Mouse (Mus musculus): ENCODE results near the gene 9530053A07Rik.
"Not testable (repeated sequence)": the region's sequence is repeated elsewhere in the genome, so short reads cannot be mapped to it uniquely, and the experiment has no call there.

The 9530053A07Rik gene

DNA sequence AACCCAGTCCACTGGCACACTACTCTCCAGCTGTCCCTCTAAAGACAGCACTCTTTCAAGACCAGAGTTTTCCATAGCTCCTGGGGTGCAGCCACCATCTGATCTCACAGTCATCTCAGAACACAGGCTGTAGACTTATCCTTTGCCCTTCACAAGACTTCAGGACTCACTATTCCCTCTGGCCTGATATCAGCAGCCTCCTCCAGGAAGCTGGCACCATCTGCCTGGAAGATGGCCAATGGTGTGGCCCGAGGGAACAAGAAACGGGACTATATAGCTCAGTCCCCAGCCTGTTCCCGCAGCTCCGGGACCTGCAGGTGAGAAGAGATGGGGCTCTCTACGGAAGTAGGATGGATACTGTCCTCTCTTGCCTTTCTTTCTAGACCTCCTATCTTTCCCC is at the start of gene 9530053A07Rik:
TSS of gene 9530053A07Rik (plus strand) at position 301 of the 400 bp plus-strand sequence.
- no peak for DNase-seq (ENCODE audit: low read depth)

DNA sequence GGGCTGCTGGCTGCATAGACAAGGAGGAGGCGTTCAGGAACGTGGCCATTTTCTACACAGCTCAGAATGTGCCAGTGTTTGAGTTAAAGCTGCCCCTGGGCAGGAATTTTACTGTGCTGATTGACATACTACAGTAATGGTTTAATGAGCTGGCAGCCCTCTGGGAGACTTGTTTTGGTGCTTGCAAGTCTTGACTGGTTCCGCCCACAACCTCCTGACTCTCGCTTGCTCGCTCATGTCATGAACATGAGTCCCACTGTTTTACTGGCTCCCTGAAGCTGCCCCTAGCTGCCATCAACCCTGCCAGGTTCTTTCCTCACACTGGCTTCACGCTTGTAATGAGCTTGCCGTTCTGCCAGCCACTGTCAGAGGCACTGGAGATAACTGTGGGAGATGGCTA is 45.1 kb upstream of the 9530053A07Rik start:
- no peak for DNase-seq (ENCODE audit: low read depth)

- no peak for DNase-seq (ENCODE audit: low read depth)
Observed at GRCm38 (mm10) chr7:28086236-28086635, 43.0 kb upstream of the 9530053A07Rik start.

GRCm38 (mm10) chr7:28093541-28093940 is 35.7 kb upstream of the 9530053A07Rik start:
- no peak for DNase-seq (ENCODE audit: low read depth)

- no peak for DNase-seq (ENCODE audit: low read depth)
Observed at GRCm38 (mm10) chr7:28099101-28099500, 30.2 kb upstream of the 9530053A07Rik start.

DNA sequence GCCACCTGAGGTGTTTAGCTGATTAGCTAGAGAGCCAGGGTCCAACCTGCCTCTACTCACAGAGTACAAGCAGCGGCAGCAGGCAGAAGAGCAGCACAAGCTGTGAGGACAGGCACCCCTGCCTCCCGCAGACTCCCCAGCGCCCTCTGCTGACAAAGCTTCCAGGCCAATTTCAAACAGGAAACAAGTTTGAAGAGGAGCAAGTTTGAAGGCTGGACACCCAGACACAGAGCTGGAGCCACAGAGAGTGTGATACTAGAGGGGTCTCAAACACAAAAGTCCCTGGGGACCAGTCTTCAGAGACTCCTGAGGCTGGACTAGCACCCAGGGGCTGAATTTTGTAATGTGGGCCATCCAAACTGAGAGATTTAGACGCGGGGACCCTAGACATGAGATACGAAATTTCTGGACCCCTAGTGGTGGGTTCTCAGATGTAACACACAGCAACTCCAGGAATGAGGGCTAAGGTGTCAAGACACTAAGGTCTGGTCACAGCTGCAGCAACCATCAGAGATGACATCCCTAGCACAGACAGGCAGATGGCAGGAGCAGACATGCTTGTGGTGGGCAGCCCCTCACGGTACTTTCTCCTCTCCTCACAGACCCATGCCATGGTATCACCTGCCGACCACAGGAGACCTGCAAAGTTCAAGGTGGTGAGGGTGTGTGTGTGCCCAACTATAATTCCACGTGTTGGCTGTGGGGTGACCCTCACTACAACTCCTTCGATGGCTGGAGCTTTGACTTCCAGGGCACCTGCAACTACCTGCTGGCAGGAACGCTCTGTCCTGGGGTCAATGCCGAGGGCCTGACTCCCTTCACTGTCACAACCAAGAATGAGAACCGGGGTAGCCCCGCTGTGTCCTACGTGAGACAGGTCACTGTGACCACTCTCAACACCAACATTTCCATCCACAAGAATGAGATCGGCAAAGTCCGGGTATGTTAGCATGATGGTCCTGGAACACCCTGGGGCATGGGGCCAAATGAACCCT is 28.4 kb upstream of the 9530053A07Rik start:
- peak; percentile 41 for DNase-seq (ENCODE audit: low read depth)

DNA sequence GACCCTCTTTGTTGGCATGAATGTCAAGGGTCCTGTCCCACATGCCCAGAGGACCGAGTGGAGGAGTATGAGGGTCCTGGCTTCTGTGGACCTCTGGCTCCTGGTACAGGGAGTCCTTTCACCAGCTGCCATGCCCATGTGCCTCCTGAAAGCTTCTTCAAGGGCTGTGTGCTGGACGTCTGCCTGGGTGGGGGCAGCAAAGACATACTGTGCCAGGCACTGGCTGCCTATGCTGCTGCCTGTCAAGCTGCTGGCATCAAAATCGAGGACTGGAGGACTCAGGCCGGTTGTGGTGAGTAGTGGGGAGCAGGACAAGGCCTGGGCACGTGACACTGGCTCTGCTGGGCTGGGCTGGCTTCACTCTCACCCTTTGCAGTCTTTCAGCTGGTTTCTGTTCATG is 26.3 kb upstream of the 9530053A07Rik start:
- not testable (repeated sequence) for DNase-seq (ENCODE audit: low read depth)

DNA sequence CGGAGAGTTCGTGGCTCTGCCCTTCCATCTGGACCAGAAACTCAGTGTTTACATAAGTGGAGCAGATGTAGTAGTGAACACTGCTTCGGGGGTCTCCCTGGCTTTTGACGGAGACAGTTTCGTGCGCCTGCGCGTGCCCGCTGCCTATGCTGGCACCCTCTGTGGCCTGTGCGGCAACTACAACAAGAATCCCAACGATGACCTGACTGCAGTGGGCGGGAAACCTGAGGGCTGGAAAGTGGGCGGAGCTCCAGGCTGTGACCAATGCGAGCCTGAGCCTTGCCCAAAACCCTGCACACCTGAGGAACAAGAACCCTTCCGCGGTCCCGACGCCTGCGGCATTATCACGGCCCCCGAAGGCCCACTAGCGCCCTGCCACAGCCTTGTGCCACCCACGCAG is 24.6 kb upstream of the 9530053A07Rik start:
- no peak for DNase-seq (ENCODE audit: low read depth)

GRCm38 (mm10) chr7:28106241-28106640 is 23.0 kb upstream of the 9530053A07Rik start:
- no peak for DNase-seq (ENCODE audit: low read depth)

GRCm38 (mm10) chr7:28114648-28115047 is 14.6 kb upstream of the 9530053A07Rik start:
- DNase-seq (ENCODE audit: low read depth) = no peak

DNA sequence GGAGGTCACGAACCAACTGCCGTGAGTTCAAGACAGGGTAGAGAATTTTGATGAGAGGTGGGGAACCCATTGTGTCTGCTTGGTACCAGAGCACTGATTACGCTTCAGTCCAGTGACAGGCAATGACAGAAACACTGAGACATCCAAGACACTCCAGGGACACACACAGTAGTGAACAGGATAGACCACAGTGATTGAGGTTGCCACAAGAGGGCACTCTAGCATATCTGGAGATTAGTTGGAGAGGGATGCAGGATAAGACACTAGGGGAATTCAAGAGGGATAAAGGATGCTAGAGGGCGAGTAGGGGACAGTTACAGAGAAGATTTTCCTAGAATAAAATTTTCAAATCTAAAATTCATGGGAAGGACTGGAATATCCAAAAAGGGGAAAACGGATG is 8.3 kb downstream of the 9530053A07Rik start:
- peak; percentile 42 for DNase-seq (ENCODE audit: low read depth)

- peak; percentile 78 for DNase-seq (ENCODE audit: low read depth)
Observed at GRCm38 (mm10) chr7:28148263-28148662, 19.0 kb downstream of the 9530053A07Rik start.

GRCm38 (mm10) chr7:28149841-28150240 is 20.6 kb downstream of the 9530053A07Rik start:
- no peak for DNase-seq (ENCODE audit: low read depth)

GRCm38 (mm10) chr7:28151584-28152221 is 22.4 kb downstream of the 9530053A07Rik start:
- DNase-seq (ENCODE audit: low read depth) = peak; percentile 63

- not testable (repeated sequence) for DNase-seq (ENCODE audit: low read depth)
Observed at GRCm38 (mm10) chr7:28153595-28153994, 24.3 kb downstream of the 9530053A07Rik start.

DNA sequence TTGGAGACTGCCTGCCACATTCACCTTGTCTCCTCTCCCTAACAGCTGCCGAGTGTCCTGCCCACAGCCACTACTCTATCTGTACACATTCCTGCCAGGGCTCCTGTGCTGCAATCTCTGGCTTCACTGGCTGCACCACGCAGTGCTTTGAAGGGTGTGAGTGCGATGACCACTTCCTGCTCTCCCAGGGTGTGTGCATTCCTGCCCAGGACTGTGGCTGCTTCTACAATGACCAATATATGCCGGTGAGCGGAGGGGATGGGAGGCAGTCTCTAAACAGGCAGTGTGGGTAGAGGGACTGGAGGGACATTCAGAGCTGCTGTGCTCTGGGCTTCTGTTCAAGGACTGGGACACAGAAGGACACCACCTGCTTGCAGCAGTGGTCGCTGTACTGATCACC is 30.0 kb downstream of the 9530053A07Rik start:
- DNase-seq (ENCODE audit: low read depth) = no peak

DNA sequence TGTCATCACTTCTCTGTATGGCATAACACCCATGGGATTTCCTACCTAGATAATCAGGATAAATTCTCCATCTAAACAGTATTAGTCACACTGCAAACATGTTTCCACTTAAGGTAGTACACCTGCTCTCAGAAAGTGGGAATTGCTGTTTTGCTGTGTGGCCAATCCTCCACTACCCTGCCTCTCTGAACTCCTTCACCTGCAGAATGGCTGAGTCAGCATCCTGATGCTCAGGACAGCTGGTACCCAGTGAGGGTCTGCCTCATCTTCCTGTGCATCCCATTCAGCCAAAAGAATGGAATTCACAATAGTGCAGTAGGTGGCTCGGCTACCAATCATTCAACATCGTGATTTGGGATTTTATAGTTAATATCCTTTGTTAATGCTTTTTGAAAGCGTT is 30.6 kb downstream of the 9530053A07Rik start:
- DNase-seq (ENCODE audit: low read depth) = no peak

- no peak for DNase-seq (ENCODE audit: low read depth)
Observed at GRCm38 (mm10) chr7:28161163-28161749, 32.0 kb downstream of the 9530053A07Rik start.

DNA sequence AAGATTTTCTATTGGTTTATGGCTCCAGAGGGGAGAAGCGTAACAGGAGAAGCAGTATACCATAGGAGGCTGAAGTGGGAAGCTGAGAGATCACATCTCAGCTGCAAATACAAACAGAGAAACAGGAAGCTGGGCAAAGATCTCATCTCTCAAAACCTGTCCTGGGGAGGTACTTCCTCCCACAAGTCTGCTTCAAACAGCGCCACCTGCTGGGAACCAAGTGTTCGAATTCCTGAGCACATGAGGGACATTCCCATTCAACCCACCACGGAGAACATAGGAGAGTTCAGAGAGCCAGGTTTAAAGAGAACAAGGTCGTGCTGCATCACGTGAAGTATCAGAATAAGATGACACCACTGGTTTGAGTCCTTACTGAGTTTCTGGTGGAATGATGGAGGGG is 36.1 kb downstream of the 9530053A07Rik start:
- peak; percentile 47 for DNase-seq (ENCODE audit: low read depth)

DNA sequence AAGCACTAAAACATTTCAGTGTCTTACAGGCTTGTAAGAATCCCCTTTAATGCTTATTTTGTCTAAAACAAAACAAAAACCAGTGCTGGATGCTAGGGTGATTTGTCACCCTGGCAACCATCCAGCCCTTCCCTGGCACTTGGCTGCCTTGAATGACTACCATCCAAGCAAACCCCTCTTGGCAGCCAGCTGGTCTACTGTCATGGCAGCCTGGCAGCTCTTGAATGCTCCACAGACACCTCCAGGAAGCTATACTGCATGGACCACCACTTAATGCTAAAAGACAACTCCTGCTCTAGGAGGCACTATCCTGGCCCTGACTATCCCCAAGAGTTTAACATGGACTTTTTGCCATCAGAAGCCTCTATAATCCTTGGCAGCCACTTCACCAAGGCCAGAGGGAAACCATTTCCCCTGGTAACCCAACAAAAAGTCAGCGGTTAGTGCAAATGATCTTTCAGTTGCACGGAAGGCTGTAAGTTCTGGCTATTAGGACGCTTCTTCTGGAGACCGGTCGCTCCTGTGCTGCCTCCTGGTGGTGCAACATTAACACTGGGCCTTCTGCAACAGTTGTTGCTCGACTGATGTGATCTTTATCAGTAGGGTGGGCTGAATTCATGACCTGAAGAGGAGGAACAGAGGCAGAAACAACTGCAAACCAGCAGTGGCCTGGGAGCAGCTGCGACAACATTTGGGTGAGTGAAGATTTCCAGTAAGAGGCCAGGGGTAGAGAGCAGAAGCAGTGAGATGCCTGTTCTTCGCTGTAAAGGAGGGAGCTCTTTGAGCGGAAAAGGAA is 39.3 kb downstream of the 9530053A07Rik start:
- DNase-seq (ENCODE audit: low read depth) = peak; percentile 90

DNA sequence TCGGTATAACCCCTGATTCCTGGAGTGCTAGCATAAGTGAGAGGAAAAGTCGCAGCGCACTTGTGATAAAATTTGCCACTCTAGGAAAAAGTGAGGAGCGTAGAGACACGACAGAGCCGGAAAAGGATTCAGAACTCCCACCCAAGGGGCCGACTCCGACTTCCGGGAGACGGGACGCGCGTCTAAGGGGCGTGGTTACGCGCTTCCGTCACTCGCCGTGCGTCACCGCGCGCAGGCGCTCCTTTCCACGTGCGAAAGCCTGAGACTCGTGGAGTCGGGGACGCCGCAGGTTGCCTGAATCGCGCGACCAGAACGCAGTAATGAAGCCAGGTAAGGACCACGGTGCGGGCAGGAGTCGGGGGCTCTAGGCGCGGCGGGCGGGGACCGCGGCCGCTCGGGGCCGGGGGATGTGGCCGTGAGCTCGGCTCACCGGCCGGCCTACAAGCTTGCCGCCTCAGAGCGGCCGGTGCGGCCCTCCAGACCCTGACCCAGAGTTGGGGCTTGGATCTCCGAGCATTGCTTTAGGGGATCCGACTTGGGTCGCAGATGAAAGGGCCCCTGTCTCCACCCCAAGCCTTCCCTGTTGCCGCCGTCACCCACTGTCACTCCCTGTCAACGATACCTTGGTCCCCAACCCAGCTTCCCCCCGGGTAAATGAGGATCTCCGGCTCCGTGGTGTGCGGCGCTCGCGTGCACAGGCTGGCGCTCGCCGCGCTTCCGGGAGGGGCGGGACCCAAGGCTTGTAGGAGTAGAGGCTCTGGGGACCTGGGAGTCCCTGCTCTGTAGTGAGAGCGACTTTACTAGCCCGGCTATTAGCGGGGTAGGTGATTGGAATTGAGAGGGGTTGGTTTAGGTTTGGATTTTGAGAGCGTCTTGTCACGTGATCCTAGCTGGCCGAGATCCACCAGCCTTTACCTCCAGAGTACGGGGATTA is 40.5 kb downstream of the 9530053A07Rik start, which contains the start of gene Fbl:
TSS of gene Fbl (plus strand) at position 222 of the 934 bp plus-strand sequence.
- peak; percentile 97 for DNase-seq (ENCODE audit: low read depth)

Data from induced T-regulatory cell, adult 2 months (primary cell).